Mouse (Mus musculus) layer of hippocampus, adult 2 months (tissue): ENCODE measurements around the gene Fry. TPM values are rescaled to one million over a fixed set of nuclear protein-coding genes. Genes with fewer than 3 reads are reported as not detected.
A peak's percentile ranks its signal among the peaks of the same experiment; 100 is the strongest.
"Not testable (repeated sequence)": the region's sequence is repeated elsewhere in the genome, so short reads cannot be mapped to it uniquely, and the experiment has no call there.

Source experiments
- DNase-seq, 2 experiments: peaks; one replicate each; pipeline ENCODE4 v3.0.0; 2022; ENCODE audit warnings: low spot score in 2 of 2
- H3K27ac ChIP-seq: fragments of 200-600 bp; 2 replicates; pipeline ENCODE4 v1.8.1; 2022
- H3K4me3 ChIP-seq: fragments of 200-600 bp; 2 replicates; pipeline ENCODE4 v1.8.1; 2022; ENCODE audit warnings: mild to moderate bottlenecking
- CTCF ChIP-seq: fragments of 200-600 bp; conservative IDR thresholded peaks from 2 replicates; pipeline ENCODE4 v1.8.1; 2022; ENCODE audit warnings: antibody characterized with exemption, mild to moderate bottlenecking, moderate library complexity
- total RNA-seq, 2 experiments: library from RNA; stranded (reverse); gene quantifications; 2 replicates each; pipeline ENCODE4 v1.2.3; 2021

The Fry gene
- total RNA-seq, 2 experiments from 2014 or later, result 215 to 246 TPM

GRCm38 (mm10) chr5:150465218-150465617 is 346.8 kb downstream of the Fry start:
- Histone ChIP-seq H3K4me3 (no peak overlapping the region), H3K27ac (peak overlapping the region; percentile 53; the same call in 1 of the 2 replicates)
- DNase-seq, result no peak
- TF ChIP-seq CTCF, result no peak

- Histone ChIP-seq H3K4me3 (no peak overlapping the region), H3K27ac (peak overlapping the region; percentile 53; the same call in 1 of the 2 replicates)
- TF ChIP-seq CTCF, result no peak
- DNase-seq, result peak in 1 of 2 experiments; percentile 74
These were observed 347.7 kb downstream of the Fry start for GRCm38 (mm10) chr5:150466132-150466531.

- TF ChIP-seq CTCF, result no peak
- Histone ChIP-seq H3K4me3 (no peak overlapping the region), H3K27ac (peak overlapping the region; percentile 46; the same call in 1 of the 2 replicates)
- DNase-seq, result no peak
These were observed 350.0 kb downstream of the Fry start for GRCm38 (mm10) chr5:150468431-150468830.

- H3K27ac ChIP-seq, result no peak overlapping the region
- no peak for DNase-seq
- no peak overlapping the region for H3K4me3 ChIP-seq
- TF ChIP-seq CTCF, result no peak
These were observed 358.9 kb downstream of the Fry start for GRCm38 (mm10) chr5:150477364-150477763.

- DNase-seq, result no peak
- no peak for TF ChIP-seq CTCF
These were observed 360.2 kb downstream of the Fry start for GRCm38 (mm10) chr5:150478612-150479011.

GRCm38 (mm10) chr5:150485198-150485597 is 366.8 kb downstream of the Fry start:
- Histone ChIP-seq H3K4me3 (no peak overlapping the region), H3K27ac (no peak overlapping the region)
- peak; percentile 73 for TF ChIP-seq CTCF
- no peak for DNase-seq

More at GRCm38 (mm10) chr5:150478612-150479011, 360.2 kb downstream of the Fry start:
- Histone ChIP-seq H3K27ac (no peak overlapping the region), H3K4me3 (no peak overlapping the region)

- DNase-seq, result no peak
- Histone ChIP-seq H3K27ac (no peak overlapping the region), H3K4me3 (no peak overlapping the region)
- TF ChIP-seq CTCF, result no peak
These were observed 371.8 kb downstream of the Fry start for GRCm38 (mm10) chr5:150490285-150490684.

- Histone ChIP-seq H3K27ac (no peak overlapping the region), H3K4me3 (no peak overlapping the region)
- TF ChIP-seq CTCF, result no peak
- DNase-seq, result no peak
These were observed 372.4 kb downstream of the Fry start for GRCm38 (mm10) chr5:150490821-150491220.

GRCm38 (mm10) chr5:150491573-150492173 is 373.2 kb downstream of the Fry start:
- H3K4me3 ChIP-seq, DNase-seq, H3K27ac ChIP-seq: not testable (repeated sequence)

GRCm38 (mm10) chr5:150495792-150496191 is 377.3 kb downstream of the Fry start:
- Histone ChIP-seq H3K27ac (no peak overlapping the region), H3K4me3 (no peak overlapping the region)
- DNase-seq, result no peak
- peak; percentile 89 for TF ChIP-seq CTCF

- H3K27ac ChIP-seq, result no peak overlapping the region
- no peak overlapping the region for H3K4me3 ChIP-seq
- TF ChIP-seq CTCF, result no peak
- no peak for DNase-seq
These were observed 392.2 kb downstream of the Fry start for GRCm38 (mm10) chr5:150510451-150511225.

- Histone ChIP-seq H3K27ac (no peak overlapping the region), H3K4me3 (no peak overlapping the region)
- no peak for TF ChIP-seq CTCF
- no peak for DNase-seq
These were observed 394.8 kb downstream of the Fry start for GRCm38 (mm10) chr5:150513264-150513663.

- DNase-seq, result no peak
- Histone ChIP-seq H3K27ac (no peak overlapping the region), H3K4me3 (no peak overlapping the region)
- no peak for TF ChIP-seq CTCF
These were observed 395.6 kb downstream of the Fry start for GRCm38 (mm10) chr5:150514027-150514426.

- TF ChIP-seq CTCF, result no peak
- no peak within 1 kb of the TSS for H3K27ac ChIP-seq
- no peak within 1 kb of the TSS for H3K4me3 ChIP-seq
- no peak for DNase-seq
These were observed 399.6 kb downstream of the Fry start, which contains the start of gene Zar1l for GRCm38 (mm10) chr5:150518064-150518463. TSS of gene Zar1l (minus strand) at chr5:150518164.
